Mouse (Mus musculus): ENCODE measurements around the gene Plgrkt. TPM values are rescaled to one million over a fixed set of nuclear protein-coding genes. Genes with fewer than 3 reads are reported as not detected.

Plgrkt gene
- polyA plus RNA-seq, 1 experiment from 2014 or later: 237 TPM

DNA sequence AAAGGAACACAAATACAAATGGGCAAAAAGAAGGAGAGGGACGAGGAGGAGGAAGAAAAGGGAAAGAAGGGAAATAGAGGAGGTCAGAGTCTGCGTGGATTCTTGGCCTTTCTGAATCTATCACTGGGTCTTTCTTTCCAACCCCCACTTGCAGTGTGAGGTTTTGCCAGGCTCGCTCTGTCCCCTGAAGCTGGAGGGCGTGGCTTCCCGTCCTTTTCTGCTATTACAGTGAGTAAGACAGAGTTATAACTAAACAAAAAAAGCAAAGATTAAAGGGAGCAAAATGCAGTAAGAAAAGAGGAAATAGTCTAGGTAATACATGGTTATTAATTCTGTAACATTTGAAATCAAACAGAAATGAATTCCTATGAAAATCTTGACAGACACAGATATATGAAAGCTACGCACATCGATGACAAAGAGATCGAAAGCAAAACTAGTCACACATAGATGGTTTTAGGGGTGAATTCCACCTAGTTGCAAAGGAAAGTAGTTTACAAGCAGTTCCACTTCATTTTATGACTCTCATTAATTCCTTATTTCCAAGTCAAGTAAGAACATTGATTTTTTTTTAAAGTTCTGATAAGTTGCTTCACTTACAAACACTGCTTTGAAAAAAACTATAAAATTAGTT, 43.7 kb downstream of the Plgrkt start:
- Histone ChIP-seq H3K4me1 (ENCODE audit: control insufficient read depth, insufficient read depth, low read length) (peaks cover 7% of the 10 kb centered on the region; the same call in 1 of the 2 replicates), H3K27me3 (replicated peaks; ENCODE audit: control insufficient read depth, insufficient read depth, low read length) (no peaks in the 10 kb centered on the region), H3K27ac (ENCODE audit: low read length) (no peak overlapping the region), H3K9me3 (ENCODE audit: control insufficient read depth, low read length) (no peaks in the 10 kb centered on the region), H3K4me2 (ENCODE audit: low read depth, low read length) (no peak overlapping the region), H3K4me3 (ENCODE audit: low read length) (no peak overlapping the region), H3K36me3 (ENCODE audit: control insufficient read depth, insufficient read depth, low read length) (no peaks in the 10 kb centered on the region), H3K9ac (ENCODE audit: low read depth, low read length) (0 out of 2 replicates have a peak overlapping the region, but pooled peaks have one; percentile 29)
- 69% methylated on average over 8 of the region's 8 CpGs for WGBS
- no peak for ATAC-seq

DNA sequence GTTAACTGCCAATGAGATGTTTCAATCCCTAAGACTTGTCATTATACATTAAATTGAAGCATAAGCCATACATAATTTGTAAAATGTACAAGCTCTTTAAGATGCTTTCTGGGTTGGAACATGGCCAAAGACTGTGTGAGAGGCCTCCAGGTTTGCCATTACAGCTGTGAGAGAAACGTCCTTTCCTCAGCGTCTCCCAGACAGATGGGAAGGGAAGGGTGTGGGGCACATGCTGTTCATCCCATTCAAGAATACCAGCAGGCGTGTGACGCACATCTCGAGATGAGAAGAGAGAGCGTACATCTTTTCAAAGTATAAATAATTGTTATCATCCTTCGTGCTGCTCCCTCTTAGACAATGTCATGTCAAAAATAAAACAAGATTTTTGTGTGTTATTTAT, 54.5 kb downstream of the Plgrkt start:
- Histone ChIP-seq H3K36me3 (ENCODE audit: control insufficient read depth, insufficient read depth, low read length) (peaks cover 8% of the 10 kb centered on the region; the same call in 1 of the 2 replicates), H3K9ac (ENCODE audit: low read depth, low read length) (no peak overlapping the region), H3K27ac (ENCODE audit: low read length) (no peak overlapping the region), H3K4me1 (ENCODE audit: control insufficient read depth, insufficient read depth, low read length) (no peaks in the 10 kb centered on the region), H3K9me3 (ENCODE audit: control insufficient read depth, low read length) (peaks cover 5% of the 10 kb centered on the region; the same call in 1 of the 2 replicates), H3K27me3 (replicated peaks; ENCODE audit: control insufficient read depth, insufficient read depth, low read length) (no peaks in the 10 kb centered on the region), H3K4me3 (ENCODE audit: low read length) (no peak overlapping the region), H3K4me2 (ENCODE audit: low read depth, low read length) (no peak overlapping the region)
- 66% methylated on average over 7 of the region's 7 CpGs for WGBS
- ATAC-seq: no peak

DNA sequence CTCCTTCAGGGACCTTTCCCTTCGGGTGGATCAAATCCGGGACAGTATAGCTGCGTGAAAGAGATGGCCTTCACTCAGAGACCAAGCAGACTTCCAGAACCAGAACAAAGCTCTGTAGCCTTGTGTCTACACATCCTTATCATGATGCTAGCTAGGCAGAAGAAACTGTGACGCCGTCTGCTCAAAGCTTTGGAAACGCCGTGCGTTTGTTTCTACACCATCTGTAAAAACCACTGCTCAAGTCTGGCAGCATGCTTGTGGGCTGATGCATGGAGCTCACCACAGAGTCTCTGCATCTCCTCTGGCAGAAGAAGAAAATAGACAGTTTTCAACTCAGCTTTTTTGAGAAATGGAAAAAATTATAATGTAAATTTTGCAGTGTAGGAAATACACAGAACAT, 55.4 kb downstream of the Plgrkt start:
- H3K4me1 ChIP-seq (ENCODE audit: control insufficient read depth, insufficient read depth, low read length): no peaks in the 10 kb centered on the region
- peaks cover 8% of the 10 kb centered on the region; the same call in 1 of the 2 replicates for H3K36me3 ChIP-seq (ENCODE audit: control insufficient read depth, insufficient read depth, low read length)
- H3K9me3 ChIP-seq (ENCODE audit: control insufficient read depth, low read length): peaks cover 5% of the 10 kb centered on the region; the same call in 1 of the 2 replicates
- H3K4me2 ChIP-seq (ENCODE audit: low read depth, low read length): no peak overlapping the region
- no peaks in the 10 kb centered on the region for H3K27me3 ChIP-seq (replicated peaks; ENCODE audit: control insufficient read depth, insufficient read depth, low read length)
- no peak overlapping the region for H3K27ac ChIP-seq (ENCODE audit: low read length)
- no peak overlapping the region for H3K9ac ChIP-seq (ENCODE audit: low read depth, low read length)
- no peak for ATAC-seq
- H3K4me3 ChIP-seq (ENCODE audit: low read length): no peak overlapping the region
- 92% methylated on average over 8 of the region's 8 CpGs for WGBS

DNA sequence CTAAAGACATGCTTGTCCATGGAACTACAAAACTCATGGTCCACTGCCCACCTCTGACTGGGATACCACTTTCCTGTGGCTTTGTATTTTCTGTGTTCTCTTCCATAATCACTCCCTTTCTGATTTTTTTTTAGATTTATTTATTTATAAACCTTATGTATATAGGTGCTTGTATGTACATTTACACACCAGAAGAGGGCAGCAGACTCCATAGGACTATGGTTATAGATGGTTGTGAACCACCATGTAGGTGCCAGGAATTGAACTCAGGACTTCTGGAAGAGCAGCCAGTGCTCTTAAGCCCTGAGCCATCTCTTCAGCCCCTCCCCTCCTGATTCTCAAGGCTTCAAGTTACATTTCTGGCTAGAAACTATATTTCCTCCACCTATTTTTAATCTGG, 58.4 kb downstream of the Plgrkt start:
- no peak overlapping the region for H3K9ac ChIP-seq (ENCODE audit: low read depth, low read length)
- H3K9me3 ChIP-seq (ENCODE audit: control insufficient read depth, low read length): no peaks in the 10 kb centered on the region
- H3K27ac ChIP-seq (ENCODE audit: low read length): no peak overlapping the region
- no peak overlapping the region for H3K4me2 ChIP-seq (ENCODE audit: low read depth, low read length)
- no peak for ATAC-seq
- H3K4me1 ChIP-seq (ENCODE audit: control insufficient read depth, insufficient read depth, low read length): no peaks in the 10 kb centered on the region
- H3K4me3 ChIP-seq (ENCODE audit: low read length): no peak overlapping the region
- H3K36me3 ChIP-seq (ENCODE audit: control insufficient read depth, insufficient read depth, low read length): peaks cover 2% of the 10 kb centered on the region; the same call in 1 of the 2 replicates
- H3K27me3 ChIP-seq (replicated peaks; ENCODE audit: control insufficient read depth, insufficient read depth, low read length): no peaks in the 10 kb centered on the region

DNA sequence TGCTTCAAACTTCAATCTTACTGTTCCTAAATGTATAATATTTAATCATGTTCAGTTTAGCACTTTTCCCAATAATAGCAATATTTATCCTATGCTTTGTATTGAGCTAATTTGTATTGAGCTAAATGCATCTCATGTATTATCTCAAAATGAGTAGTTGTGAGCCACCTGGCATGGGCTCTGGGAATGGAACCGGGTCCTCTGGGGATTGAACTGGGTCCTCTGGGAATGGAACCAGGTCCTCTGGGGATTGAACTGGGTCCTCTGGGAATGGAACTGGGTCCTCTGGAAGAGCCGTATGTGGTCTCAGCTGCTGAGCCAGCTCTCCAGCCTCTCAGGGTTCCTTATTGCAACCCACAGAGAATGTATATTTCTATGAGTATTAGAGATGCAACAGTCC, 65.1 kb downstream of the Plgrkt start:
- Histone ChIP-seq H3K27ac (ENCODE audit: low read length) (no peak overlapping the region), H3K36me3 (ENCODE audit: control insufficient read depth, insufficient read depth, low read length) (0 out of 2 replicates have a peak, but pooled peaks cover 3% of the 10 kb centered on the region), H3K4me1 (ENCODE audit: control insufficient read depth, insufficient read depth, low read length) (no peaks in the 10 kb centered on the region), H3K4me2 (ENCODE audit: low read depth, low read length) (no peak overlapping the region), H3K9ac (ENCODE audit: low read depth, low read length) (no peak overlapping the region), H3K4me3 (ENCODE audit: low read length) (no peak overlapping the region), H3K9me3 (ENCODE audit: control insufficient read depth, low read length) (no peaks in the 10 kb centered on the region), H3K27me3 (replicated peaks; ENCODE audit: control insufficient read depth, insufficient read depth, low read length) (no peaks in the 10 kb centered on the region)
- no peak for ATAC-seq
- 94% methylated on average over 2 of the region's 2 CpGs for WGBS

DNA sequence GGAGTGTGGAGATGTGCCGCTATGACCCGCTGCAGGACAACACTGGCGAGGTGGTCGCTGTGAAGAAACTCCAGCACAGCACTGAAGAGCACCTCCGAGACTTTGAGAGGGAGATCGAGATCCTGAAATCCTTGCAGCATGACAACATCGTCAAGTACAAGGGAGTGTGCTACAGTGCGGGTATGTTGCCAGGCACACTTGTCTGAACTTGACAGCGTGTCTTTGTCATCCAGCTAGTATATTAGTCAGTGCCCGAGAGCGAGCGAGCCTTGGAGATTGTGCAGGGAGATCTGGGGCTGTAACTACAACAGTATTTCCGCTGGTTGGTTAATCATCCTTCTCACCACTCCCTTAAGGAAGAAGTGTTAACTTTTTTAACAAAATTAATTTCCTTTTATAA, 66.3 kb downstream of the Plgrkt start:
- ATAC-seq: no peak
- Histone ChIP-seq H3K4me3 (ENCODE audit: low read length) (no peak overlapping the region), H3K36me3 (ENCODE audit: control insufficient read depth, insufficient read depth, low read length) (0 out of 2 replicates have a peak, but pooled peaks cover 3% of the 10 kb centered on the region), H3K4me1 (ENCODE audit: control insufficient read depth, insufficient read depth, low read length) (no peaks in the 10 kb centered on the region), H3K27me3 (replicated peaks; ENCODE audit: control insufficient read depth, insufficient read depth, low read length) (no peaks in the 10 kb centered on the region), H3K9ac (ENCODE audit: low read depth, low read length) (no peak overlapping the region), H3K4me2 (ENCODE audit: low read depth, low read length) (no peak overlapping the region), H3K27ac (ENCODE audit: low read length) (no peak overlapping the region), H3K9me3 (ENCODE audit: control insufficient read depth, low read length) (no peaks in the 10 kb centered on the region)
- WGBS: 93% methylated on average over 13 of the region's 13 CpGs

Other genes with a start within 250 kb of the Plgrkt start
- 3.0 and 3.7 TPM in 2 replicates for gene Jak2, start 115.6 kb downstream of the Plgrkt start, polyA plus RNA-seq (2015; fragmentation: Nextera tagmentation; extraction: Ambion mirVana)
- gene Insl6, start 42.0 kb downstream of the Plgrkt start, polyA plus RNA-seq (2015; fragmentation: Nextera tagmentation; extraction: Ambion mirVana): 19.1 and 19.9 TPM in 2 replicates
- not detected in 2 replicates for gene Rln1, start 32.7 kb downstream of the Plgrkt start, polyA plus RNA-seq (2015; fragmentation: Nextera tagmentation; extraction: Ambion mirVana)
- gene Cd274, start 65 bp upstream of the Plgrkt start, polyA plus RNA-seq (2015; fragmentation: Nextera tagmentation; extraction: Ambion mirVana): 0.51 and 0.64 TPM in 2 replicates
- gene Pdcd1lg2, start 43.5 kb upstream of the Plgrkt start, polyA plus RNA-seq (2015; fragmentation: Nextera tagmentation; extraction: Ambion mirVana): 0.11 and 0.17 TPM in 2 replicates
- gene Ric1, start 154.9 kb upstream of the Plgrkt start, polyA plus RNA-seq (2015; fragmentation: Nextera tagmentation; extraction: Ambion mirVana): 8.0 and 9.0 TPM in 2 replicates